Mouse (Mus musculus) stomach, postnatal 0 days (tissue): Measurements from ENCODE around the gene Hist1h1d.

Experiments
- CTCF ChIP-seq: IDR thresholded peaks from 2 replicates; pipeline ENCODE4 v1.5.1; 2016; ENCODE audit warnings: antibody characterized with exemption, low read depth, mild to moderate bottlenecking, moderate library complexity
- EP300 ChIP-seq: optimal IDR thresholded peaks from 2 replicates; pipeline ENCODE3; 2016; ENCODE audit warnings: antibody characterized with exemption

- TF ChIP-seq CTCF (no peak), EP300 (no peak)
Measured at GRCm38 (mm10) chr13:23515281-23515680, 37.8 kb upstream of the Hist1h1d start.
